10 mouse cellular contexts compared by ENCODE assay signal in the genomic region with DNA sequence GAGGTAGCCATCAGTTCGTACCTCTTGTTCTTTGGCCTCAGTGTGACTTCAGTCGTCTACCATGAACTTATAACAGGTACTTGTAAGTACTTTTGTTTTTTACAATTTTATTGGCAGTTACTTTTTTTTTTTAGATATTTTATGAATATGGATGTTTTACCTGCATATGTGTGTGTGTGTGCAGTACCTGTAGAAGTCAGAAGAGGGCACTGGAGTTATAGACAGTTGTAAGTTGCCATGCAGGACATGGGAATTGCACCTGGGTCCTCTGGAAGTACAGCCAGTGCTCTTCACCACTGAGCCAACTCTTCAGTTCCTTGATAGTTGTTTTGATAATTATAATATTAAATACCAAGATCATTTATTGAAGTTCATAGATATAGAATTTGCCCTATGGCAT. TPM values are rescaled to one million over a fixed set of nuclear protein-coding genes. Genes with fewer than 3 reads are reported as not detected.
A peak's percentile ranks its signal among the peaks of the same experiment; 100 is the strongest.
DNase-seq lines count a peak whose midpoint lies in the region; ATAC-seq and TF ChIP-seq lines count a peak whose summit lies in the region.
"Had no signal": no experiment of that assay in that cellular context is flagged by ENCODE, and none has a peak within 500 bp of the region (broad histone marks: within the 10 kb centered on the region; RNA-seq: fewer than 3 reads in every experiment).

No protein-coding gene starts in this region.

- no peak overlapping the region for H3K27ac ChIP-seq in lung, postnatal 0 days (ENCODE audit: low read length)
- H3K27ac ChIP-seq: midbrain, embryonic 15.5 days had no signal

- H3K27me3 ChIP-seq in lung, postnatal 0 days (replicated peaks; ENCODE audit: insufficient read depth, low read length): no peaks in the 10 kb centered on the region
- H3K27me3 ChIP-seq: midbrain, embryonic 15.5 days had no signal

- no peak overlapping the region for H3K4me3 ChIP-seq in lung, postnatal 0 days (ENCODE audit: low read depth, low read length)
- H3K4me3 ChIP-seq in lung, adult 2 months (replicated peaks; ENCODE audit: extremely low read depth, low read depth, low read length): no peak overlapping the region
- H3K4me3 ChIP-seq: midbrain, embryonic 15.5 days had no signal

- no peak for TF ChIP-seq EP300 in lung, postnatal 0 days (IDR thresholded peaks at IDR 0.05)

- H3K4me1 ChIP-seq in lung, postnatal 0 days (ENCODE audit: insufficient read depth, low read depth, low read length): no peaks in the 10 kb centered on the region
- H3K4me1 ChIP-seq in lung, adult 2 months (ENCODE audit: control insufficient read depth, insufficient read depth, low read length): no peaks in the 10 kb centered on the region
- H3K4me1 ChIP-seq: midbrain, embryonic 15.5 days had no signal

- no peak for ATAC-seq in lung, postnatal 0 days
- ATAC-seq in inflammation-experienced regulatory T-cells, adult 6 months: peak; percentile 73
- ATAC-seq: midbrain, embryonic 15.5 days had no signal

- no peaks in the 10 kb centered on the region for H3K9me3 ChIP-seq in lung, postnatal 0 days (ENCODE audit: low read length)
- H3K9me3 ChIP-seq: midbrain, embryonic 15.5 days had no signal

- TF ChIP-seq CTCF in lung, postnatal 0 days (IDR thresholded peaks at IDR 0.05): peak; percentile 59
- no peak for TF ChIP-seq CTCF in lung, adult 2 months (IDR thresholded peaks at IDR 0.05; ENCODE audit: insufficient read depth, low read length)

- WGBS in lung, postnatal 0 days: 86% methylated on average over 2 of the region's 2 CpGs
- 92% methylated on average over 2 of the region's 2 CpGs for WGBS in lung, adult 2 months

- no peak overlapping the region for H3K9ac ChIP-seq in lung, postnatal 0 days (replicated peaks; ENCODE audit: low read depth)
- H3K9ac ChIP-seq: midbrain, embryonic 15.5 days had no signal

- H3K36me3 ChIP-seq in lung, postnatal 0 days (ENCODE audit: insufficient read depth, low read length): no peaks in the 10 kb centered on the region
- H3K36me3 ChIP-seq: midbrain, embryonic 15.5 days had no signal

- DNase-seq in adrenal gland, postnatal 10 days: peak; percentile 41
- no peak for DNase-seq in adrenal gland, adult 18-20 months (ENCODE audit: low spot score in 2 of 2)
- peak; percentile 31 for DNase-seq in lung, postnatal 0 days (ENCODE audit: low spot score)
- DNase-seq in lung, adult 2 months: no peak
- DNase-seq in thymus, postnatal 25 days: peak; percentile 23
- DNase-seq in left cerebral cortex, adult 18-20 months (ENCODE audit: low spot score in 2 of 2): no peak
- DNase-seq in frontal cortex, postnatal 36 days (ENCODE audit: low spot score in 2 of 2): no peak
- DNase-seq: cerebellum, adult 9-10 months had no signal

- H3K4me2 ChIP-seq in lung, postnatal 0 days (replicated peaks; ENCODE audit: low read depth, low read length): no peak overlapping the region
- H3K4me2 ChIP-seq: midbrain, embryonic 15.5 days had no signal

- TF ChIP-seq POLR2A in lung, adult 2 months (IDR thresholded peaks at IDR 0.05; ENCODE audit: borderline replicate concordance, extremely low read depth, low read depth, low read length): no peak

RNA-seq across cellular contexts. Expression of gene Gm527, which starts 19.8 kb away (rescaled TPM):
- 1 to 10 TPM; 5.1 to 5.8 TPM for total RNA-seq in adrenal gland, postnatal 10 days (2021)
- total RNA-seq in adrenal gland, adult 18-20 months (2021): 1 to 10 TPM; 4.5 to 5.1 TPM
- polyA plus RNA-seq in lung, postnatal 0 days (2015; fragmentation: Nextera tagmentation; extraction: Ambion mirVana): 2.5 and 3.2 TPM in 2 replicates
- 0.61 and 1.4 TPM in 2 replicates for polyA plus RNA-seq in lung, adult 2 months (2012; rRNA removed)
- polyA plus RNA-seq in inflammation-experienced regulatory T-cells, adult 6 months (2017; shearing (Covaris generic)): 1 to 10 TPM in 2 of 3 experiments, not detected in 1; 1.3 to 2.8 TPM
- total RNA-seq in left cerebral cortex, adult 18-20 months (2021): 10 to 100 TPM; 17.3 to 18.6 TPM

RNA-seq across cellular contexts. Expression of gene Klhl28, which starts 27.8 kb away (rescaled TPM):
- total RNA-seq in adrenal gland, postnatal 10 days (2021): 10 to 100 TPM; 11.2 to 13.3 TPM
- total RNA-seq in adrenal gland, adult 18-20 months (2021): 10 to 100 TPM; 12.3 to 12.8 TPM
- polyA plus RNA-seq in lung, postnatal 0 days (2015; fragmentation: Nextera tagmentation; extraction: Ambion mirVana): 14.0 and 14.1 TPM in 2 replicates
- 1.8 and 3.8 TPM in 2 replicates for polyA plus RNA-seq in lung, adult 2 months (2012; rRNA removed)
- 10 to 100 TPM; 30.2 to 37.9 (median 31.1) TPM for polyA plus RNA-seq in inflammation-experienced regulatory T-cells, adult 6 months (2017; shearing (Covaris generic))
- total RNA-seq in left cerebral cortex, adult 18-20 months (2021): 10 to 100 TPM; 24.5 to 26.6 TPM

RNA-seq across cellular contexts. Expression of gene Togaram1, which starts 28.1 kb away (rescaled TPM):
- 10 to 100 TPM; 23.0 to 28.4 TPM for total RNA-seq in adrenal gland, postnatal 10 days (2021)
- total RNA-seq in adrenal gland, adult 18-20 months (2021): 10 to 100 TPM; 28.6 to 39.0 TPM
- polyA plus RNA-seq in lung, postnatal 0 days (2015; fragmentation: Nextera tagmentation; extraction: Ambion mirVana): 18.2 and 20.5 TPM in 2 replicates
- 5.8 and 6.4 TPM in 2 replicates for polyA plus RNA-seq in lung, adult 2 months (2012; rRNA removed)
- polyA plus RNA-seq in inflammation-experienced regulatory T-cells, adult 6 months (2017; shearing (Covaris generic)): 10 to 100 TPM; 14.4 to 25.4 (median 21.7) TPM
- total RNA-seq in left cerebral cortex, adult 18-20 months (2021): 10 to 100 TPM; 54.3 to 57.4 TPM

Comparison
In these comparisons a context has a peak if more than half of its experiments do, and no peak if none do; other contexts are left out.
1. DNase-seq: peak in adrenal gland, postnatal 10 days (single experiment), lung, postnatal 0 days (single experiment) and thymus, postnatal 25 days (single experiment); none in adrenal gland, adult 18-20 months (0 of 2), lung, adult 2 months (single experiment), left cerebral cortex, adult 18-20 months (0 of 2) and frontal cortex, postnatal 36 days (0 of 2).